Mouse (Mus musculus) midbrain, embryonic 14.5 days (tissue): ENCODE measurements at regions not wholly inside any gene's neighbourhood (a gene's known extent, or its start where the extent isn't known, plus 50 kb on each side); places are given as distances from the start of the nearest gene placed in this dataset.

ENCODE experiments used
- ATAC-seq: fragments of 200-750 bp; cut with Nextera tagmentation; 2 replicates; pipeline ENCODE4 v1.8.0; 2017; ENCODE audit warnings: moderate number of reproducible peaks, moderate library complexity; ENCODE audit not compliant: low FRiP score, low TSS enrichment
- DNase-seq: peaks from one replicate; pipeline ENCODE4 v3.0.0-alpha.2; 2015
- H3K27ac ChIP-seq: fragments of 300-500 bp; sonication (generic); replicated peaks from 2 replicates; pipeline ENCODE4 v1.5.1; 2014; ENCODE audit warnings: mild to moderate bottlenecking, low read depth, low read length, moderate library complexity
- H3K27me3 ChIP-seq: fragments of 300-500 bp; sonication (generic); 2 replicates; pipeline ENCODE4 v1.6.1; 2014; ENCODE audit warnings: low read length, control low read depth, mixed read lengths; ENCODE audit not compliant: control insufficient read depth, insufficient read depth
- H3K36me3 ChIP-seq: fragments of 300-500 bp; sonication (generic); 2 replicates; pipeline ENCODE4 v1.6.1; 2014; ENCODE audit warnings: low read length, control low read depth; ENCODE audit not compliant: control insufficient read depth, insufficient read depth
- H3K4me1 ChIP-seq: fragments of 300-500 bp; sonication (generic); 2 replicates; pipeline ENCODE4 v1.6.1; 2014; ENCODE audit warnings: mild to moderate bottlenecking, antibody characterized with exemption, low read length, control low read depth; ENCODE audit not compliant: control insufficient read depth, insufficient read depth
- H3K4me2 ChIP-seq: fragments of 300-500 bp; sonication (generic); 2 replicates; pipeline ENCODE4 v1.6.1; 2014; ENCODE audit warnings: mild to moderate bottlenecking, low read length, moderate library complexity
- H3K4me3 ChIP-seq: fragments of 300-500 bp; sonication (generic); replicated peaks from 2 replicates; pipeline ENCODE4 v1.5.1; 2014; ENCODE audit warnings: low read depth, low read length
- H3K9ac ChIP-seq: fragments of 300-500 bp; sonication (generic); replicated peaks from 2 replicates; pipeline ENCODE4 v1.6.1; 2014; ENCODE audit warnings: mild to moderate bottlenecking, low read length, moderate library complexity
- H3K9me3 ChIP-seq: fragments of 300-500 bp; sonication (generic); 2 replicates; pipeline ENCODE4 v1.6.1; 2016; ENCODE audit warnings: low read length, control low read depth, mixed read lengths; ENCODE audit not compliant: control insufficient read depth
- WGBS: fragments of 180-500 bp; shearing (Covaris S2); extraction: QIAGEN DNeasy Blood & Tissue Kit; methylation state at CpG from one replicate; pipeline ENCODE4 v1.1.7; 2014; 5-methylcytosine and 5-hydroxymethylcytosine counted together

DNA sequence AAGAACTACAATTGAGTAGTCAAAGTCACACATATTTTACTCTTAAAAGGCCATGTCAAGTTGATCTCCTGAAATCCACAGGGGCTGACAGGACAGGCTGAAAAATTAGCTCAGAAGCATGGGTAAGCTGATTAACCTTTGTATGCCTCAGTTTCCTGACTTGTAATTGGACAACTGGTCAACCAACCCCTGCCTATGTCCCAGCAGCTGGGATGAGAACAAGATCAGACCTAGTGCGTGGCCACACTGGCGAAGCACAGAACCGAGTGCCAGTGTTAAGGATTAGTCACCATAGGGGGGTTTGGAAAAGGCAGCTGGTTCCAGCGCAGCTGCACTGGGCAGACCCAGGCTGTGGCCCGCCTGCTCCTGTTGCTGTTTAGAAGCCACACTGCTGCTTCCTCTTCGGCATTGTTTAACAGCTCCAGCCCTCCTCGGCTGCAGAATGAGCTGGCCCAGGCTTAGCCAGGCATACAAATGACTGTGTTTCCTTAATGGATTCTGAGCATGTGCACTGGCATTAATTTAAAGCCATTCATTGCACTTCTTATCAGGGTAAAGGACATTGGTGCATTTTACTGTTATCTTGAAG, 120.1 kb upstream of the Dock1 start:
- H3K27ac ChIP-seq: peak overlapping the region; percentile 37; the same call in 1 of the 2 replicates

GRCm38 (mm10) chr7:134552051-134552451, 118.4 kb upstream of the Dock1 start:
- Histone ChIP-seq H3K9me3 (no peaks in the 10 kb centered on the region), H3K4me2 (no peak overlapping the region), H3K27ac (no peak overlapping the region), H3K27me3 (no peaks in the 10 kb centered on the region), H3K4me1 (peaks cover 10% of the 10 kb centered on the region), H3K9ac (no peak overlapping the region), H3K36me3 (no peaks in the 10 kb centered on the region), H3K4me3 (no peak overlapping the region)
- no peak for ATAC-seq
- 59% methylated on average over 6 of the region's 6 CpGs for WGBS
- DNase-seq: peak; percentile 28

More for the DNA sequence above, 120.1 kb upstream of the Dock1 start:
- H3K4me3 ChIP-seq: no peak overlapping the region
- H3K9me3 ChIP-seq: no peaks in the 10 kb centered on the region
- peaks cover 10% of the 10 kb centered on the region for H3K4me1 ChIP-seq
- H3K4me2 ChIP-seq: peak overlapping the region; percentile 21
- ATAC-seq (peak; percentile 77), DNase-seq (peak; percentile 73)
- 0 out of 2 replicates have a peak overlapping the region, but pooled peaks have one; percentile 12 for H3K9ac ChIP-seq
- 5% methylated on average over 7 of the region's 7 CpGs for WGBS
- H3K27me3 ChIP-seq: no peaks in the 10 kb centered on the region
- no peaks in the 10 kb centered on the region for H3K36me3 ChIP-seq

GRCm38 (mm10) chr7:134556061-134556460, 114.4 kb upstream of the Dock1 start:
- no peak for ATAC-seq
- H3K4me3 ChIP-seq: no peak overlapping the region
- WGBS: 75% methylated on average over 4 of the region's 4 CpGs

DNA sequence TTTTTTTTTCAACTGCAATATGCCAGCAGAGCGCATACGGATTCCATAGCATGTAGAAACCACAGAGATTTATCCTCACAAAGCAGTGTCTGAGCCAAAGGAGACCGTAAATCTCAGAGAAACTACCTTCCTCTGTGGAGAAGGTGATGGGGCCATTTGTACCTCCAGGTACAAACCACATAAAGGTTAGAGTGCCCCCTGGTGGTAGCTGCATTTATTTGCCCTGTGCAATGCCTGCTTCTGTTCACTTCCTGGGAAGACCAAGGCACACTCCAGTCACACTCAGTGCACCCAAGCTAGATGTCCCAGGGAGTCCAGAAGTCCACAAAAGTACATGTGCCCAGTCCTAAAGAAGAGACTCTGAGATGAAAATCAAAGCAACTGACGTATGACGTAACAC, 104.1 kb upstream of the Dock1 start:
- no peaks in the 10 kb centered on the region for H3K4me1 ChIP-seq
- no peak overlapping the region for H3K4me2 ChIP-seq
- no peaks in the 10 kb centered on the region for H3K36me3 ChIP-seq
- ATAC-seq (no peak), DNase-seq (peak; percentile 73)
- H3K27ac ChIP-seq: no peak overlapping the region
- no peaks in the 10 kb centered on the region for H3K27me3 ChIP-seq
- no peaks in the 10 kb centered on the region for H3K9me3 ChIP-seq
- no peak overlapping the region for H3K9ac ChIP-seq
- no peak overlapping the region for H3K4me3 ChIP-seq
- WGBS: 84% methylated on average over 5 of the region's 5 CpGs

More at GRCm38 (mm10) chr7:134556061-134556460, 114.4 kb upstream of the Dock1 start:
- Histone ChIP-seq H3K4me1 (0 out of 2 replicates have a peak, but pooled peaks cover under 1% of the 10 kb centered on the region), H3K27ac (no peak overlapping the region), H3K27me3 (no peaks in the 10 kb centered on the region), H3K4me2 (no peak overlapping the region), H3K9ac (no peak overlapping the region), H3K9me3 (no peaks in the 10 kb centered on the region), H3K36me3 (no peaks in the 10 kb centered on the region)
- no peak for DNase-seq

GRCm38 (mm10) chr7:134569247-134569646, 101.2 kb upstream of the Dock1 start:
- Histone ChIP-seq H3K9ac (no peak overlapping the region), H3K9me3 (no peaks in the 10 kb centered on the region), H3K4me1 (no peaks in the 10 kb centered on the region), H3K27ac (no peak overlapping the region), H3K4me2 (no peak overlapping the region), H3K4me3 (no peak overlapping the region), H3K36me3 (no peaks in the 10 kb centered on the region), H3K27me3 (no peaks in the 10 kb centered on the region)
- ATAC-seq (no peak), DNase-seq (no peak)
- WGBS: 93% methylated on average over 3 of the region's 3 CpGs

DNA sequence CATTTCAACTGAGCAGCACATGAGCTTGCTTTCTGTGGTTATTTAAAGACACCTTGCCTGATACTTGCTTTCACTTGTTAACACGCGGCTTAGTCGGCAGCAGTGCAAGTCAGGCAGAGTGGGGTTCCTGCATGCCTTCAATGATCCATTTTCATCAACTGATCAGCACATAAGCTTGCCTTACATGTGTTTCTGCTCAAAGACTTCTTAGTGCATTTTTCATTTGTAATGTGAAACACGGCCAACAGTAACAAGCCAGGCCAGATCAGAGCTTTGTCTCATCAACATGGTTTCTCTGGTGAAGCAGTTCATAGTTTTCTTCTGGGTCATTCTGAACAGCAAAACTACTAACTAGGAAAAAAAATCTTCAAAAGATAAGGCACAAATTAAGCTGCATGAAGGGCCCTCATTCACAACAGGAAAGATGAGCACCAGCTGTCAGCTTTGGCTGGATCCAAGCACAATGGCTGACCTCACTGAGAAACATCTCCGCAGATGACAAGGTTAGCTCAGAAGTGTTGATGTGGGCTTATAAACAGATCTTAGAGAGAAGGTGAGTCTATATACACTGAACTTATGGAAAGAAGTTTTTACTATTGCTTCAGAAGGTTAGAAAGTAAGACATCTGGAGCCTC, 100.2 kb upstream of the Dock1 start:
- Histone ChIP-seq H3K9ac (no peak overlapping the region), H3K4me3 (no peak overlapping the region), H3K4me1 (no peaks in the 10 kb centered on the region), H3K36me3 (no peaks in the 10 kb centered on the region), H3K27ac (no peak overlapping the region), H3K9me3 (no peaks in the 10 kb centered on the region), H3K27me3 (no peaks in the 10 kb centered on the region), H3K4me2 (no peak overlapping the region)
- WGBS: 94% methylated on average over 5 of the region's 5 CpGs
- DNase-seq (no peak), ATAC-seq (no peak)

DNA sequence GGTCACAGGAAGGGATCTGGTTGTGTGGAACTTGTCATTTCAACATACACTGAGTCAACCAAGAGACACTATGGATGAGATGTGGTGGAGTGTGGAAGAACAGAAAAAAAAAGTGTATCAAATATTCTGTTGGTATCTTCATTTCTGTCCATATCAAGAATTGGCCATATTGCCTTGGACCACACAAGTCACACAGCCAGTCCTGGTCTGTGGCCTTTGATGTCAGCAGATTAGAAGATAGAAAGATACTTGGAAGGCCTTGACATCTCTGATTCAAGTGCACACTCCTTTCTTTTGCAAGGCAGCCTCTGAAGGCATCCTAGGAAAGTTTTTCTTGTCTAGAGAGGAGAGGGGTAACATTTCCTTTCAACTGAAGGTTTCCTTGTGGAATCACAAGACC, 88.7 kb upstream of the Dock1 start:
- no peak overlapping the region for H3K4me3 ChIP-seq

DNA sequence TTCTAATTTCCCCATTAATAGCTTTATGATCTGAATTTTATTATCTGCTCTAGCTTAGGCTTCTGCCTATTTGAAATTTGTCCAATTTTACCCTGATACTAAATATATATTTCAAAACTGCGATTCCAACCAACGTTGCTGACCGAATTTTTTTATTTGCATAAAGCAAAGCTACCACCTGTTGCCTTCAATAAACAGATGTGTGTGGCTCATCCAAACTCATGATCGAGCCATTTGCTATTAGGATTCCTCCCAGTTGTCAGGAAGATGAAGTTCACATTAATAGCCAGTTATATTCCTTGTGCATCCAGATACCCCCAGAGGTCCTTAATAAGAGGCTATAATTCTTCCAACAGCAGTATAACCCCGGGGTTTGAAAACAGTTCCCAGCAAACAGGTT, 85.0 kb upstream of the Dock1 start:
- no peak overlapping the region for H3K4me3 ChIP-seq
- no peak for DNase-seq
- H3K9ac ChIP-seq: no peak overlapping the region
- no peak for ATAC-seq
- H3K27me3 ChIP-seq: no peaks in the 10 kb centered on the region
- no peaks in the 10 kb centered on the region for H3K4me1 ChIP-seq
- H3K9me3 ChIP-seq: no peaks in the 10 kb centered on the region
- H3K36me3 ChIP-seq: no peaks in the 10 kb centered on the region
- H3K4me2 ChIP-seq: no peak overlapping the region
- no peak overlapping the region for H3K27ac ChIP-seq
- WGBS: 91% methylated on average over 5 of the region's 5 CpGs

More for the DNA sequence above, 88.7 kb upstream of the Dock1 start:
- Histone ChIP-seq H3K27me3 (no peaks in the 10 kb centered on the region), H3K36me3 (no peaks in the 10 kb centered on the region), H3K27ac (no peak overlapping the region), H3K4me2 (no peak overlapping the region), H3K4me1 (no peaks in the 10 kb centered on the region), H3K9ac (no peak overlapping the region), H3K9me3 (no peaks in the 10 kb centered on the region)
- ATAC-seq (no peak), DNase-seq (no peak)

- Histone ChIP-seq H3K27ac (no peak overlapping the region), H3K27me3 (no peaks in the 10 kb centered on the region), H3K9ac (no peak overlapping the region), H3K9me3 (no peaks in the 10 kb centered on the region), H3K4me3 (no peak overlapping the region), H3K4me2 (no peak overlapping the region), H3K4me1 (no peaks in the 10 kb centered on the region), H3K36me3 (no peaks in the 10 kb centered on the region)
- no peak for ATAC-seq
- no peak for DNase-seq
- WGBS: 91% methylated on average over 6 of the region's 6 CpGs
Measured at GRCm38 (mm10) chr7:134586990-134587389, 83.5 kb upstream of the Dock1 start.
